Mouse (Mus musculus): ENCODE measurements around the gene Tekt3.

DNA sequence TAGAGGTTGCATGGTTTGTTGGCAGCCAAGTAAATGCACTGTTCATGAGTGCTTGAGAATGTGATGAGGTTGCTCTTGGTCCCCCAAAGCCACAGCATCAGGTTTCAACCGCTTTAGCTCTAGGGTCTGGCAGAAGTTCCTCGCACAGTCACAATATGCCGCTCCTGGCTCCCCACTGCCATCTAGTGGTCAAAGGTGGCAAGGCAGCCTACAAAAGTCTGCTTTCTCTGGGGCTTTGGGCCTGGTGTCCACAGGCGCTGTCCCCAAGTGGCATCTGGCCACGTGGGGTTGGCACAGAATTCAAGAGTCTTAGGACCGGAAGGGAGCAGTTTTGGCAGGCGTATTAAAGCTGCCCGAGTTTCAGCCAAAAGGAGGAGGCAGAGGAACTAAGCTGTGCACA, 74.2 kb downstream of the Tekt3 start:
- TF ChIP-seq CTCF (IDR thresholded peaks at IDR 0.05; ENCODE audit: control insufficient read depth, insufficient read depth, insufficient read length) (peak; percentile 86), MYOG (IDR thresholded peaks at IDR 0.05; ENCODE audit: control insufficient read depth, extremely low read depth, insufficient read length) (no peak)

Measured in C2C12 (cell line).